Mouse (Mus musculus) MEL (cell line): ENCODE results near the gene Fam169a. TPM values are rescaled to one million over a fixed set of nuclear protein-coding genes. Genes with fewer than 3 reads are reported as not detected.
A peak's percentile ranks its signal among the peaks of the same experiment; 100 is the strongest.

Source experiments
- DNase-seq: peaks from one replicate; pipeline ENCODE4 v3.0.0; 2011; ENCODE audit warnings: low read depth, low spot score
- H3K27ac ChIP-seq: 2 replicates; pipeline ENCODE4 v1.5.1; 2012; ENCODE audit warnings: low read depth, mild to moderate bottlenecking, control low read depth, low read length, moderate library complexity; ENCODE audit not compliant: control insufficient read depth
- H3K27me3 ChIP-seq, 2 experiments: fragments of 150-350 bp in 1 of 2; sonication (generic) in 1 of 2; 2 replicates each; pipeline ENCODE4 v1.6.1; 2012; ENCODE audit warnings: low read length in 2 of 2, mild to moderate bottlenecking in 2 of 2, improper control_type of control experiment in 1 of 2, moderate library complexity in 1 of 2; ENCODE audit not compliant: insufficient read depth in 2 of 2, control insufficient read depth in 1 of 2
- H3K36me3 ChIP-seq, 2 experiments: 2 replicates each; pipeline ENCODE4 v1.6.1; 2012 to 2014; ENCODE audit warnings: low read length in 2 of 2, improper control_type of control experiment in 1 of 2, inconsistent platforms in 1 of 2, mild to moderate bottlenecking in 1 of 2; ENCODE audit not compliant: insufficient read depth in 2 of 2, control insufficient read depth in 1 of 2
- H3K4me1 ChIP-seq, 2 experiments: fragments of 150-350 bp in 1 of 2; sonication (generic) in 1 of 2; 2 replicates each; pipeline ENCODE4 v1.6.1; 2012; ENCODE audit warnings: low read length in 2 of 2, improper control_type of control experiment in 1 of 2, mild to moderate bottlenecking in 1 of 2; ENCODE audit not compliant: insufficient read depth in 2 of 2, control insufficient read depth in 1 of 2
- H3K4me3 ChIP-seq, 2 experiments: fragments of 150-350 bp in 1 of 2; sonication (generic) in 1 of 2; 2 replicates each; pipeline ENCODE4 v1.5.1; 2012; ENCODE audit warnings: low read depth in 2 of 2, low read length in 2 of 2, mild to moderate bottlenecking in 2 of 2, moderate library complexity in 2 of 2, control low read depth in 1 of 2, improper control_type of control experiment in 1 of 2; ENCODE audit not compliant: control insufficient read depth in 1 of 2, insufficient read depth in 1 of 2
- H3K79me2 ChIP-seq: 2 replicates; pipeline ENCODE4 v1.6.1; 2012; ENCODE audit warnings: mild to moderate bottlenecking, low read length, moderate library complexity; ENCODE audit not compliant: control insufficient read depth, poor library complexity, insufficient read depth
- H3K9ac ChIP-seq: 2 replicates; pipeline ENCODE4 v1.6.1; 2012; ENCODE audit warnings: low read depth, mild to moderate bottlenecking, control low read depth, low read length, moderate library complexity; ENCODE audit not compliant: control insufficient read depth, poor library complexity, severe bottlenecking
- H3K9me3 ChIP-seq: fragments of 150-350 bp; sonication (generic); replicated peaks from 2 replicates; pipeline ENCODE4 v1.6.1; 2012; ENCODE audit warnings: mild to moderate bottlenecking, low read length, improper control_type of control experiment, moderate library complexity; ENCODE audit not compliant: insufficient read depth
- BHLHE40 ChIP-seq: IDR thresholded peaks from 2 replicates; pipeline ENCODE4 v1.6.1; 2012; ENCODE audit warnings: low read depth, mild to moderate bottlenecking, inconsistent platforms, low read length, improper control_type of control experiment, borderline replicate concordance
- CHD1 ChIP-seq: IDR thresholded peaks from 2 replicates; pipeline ENCODE4 v1.6.1; 2012; ENCODE audit warnings: low read depth, mild to moderate bottlenecking, inconsistent platforms, low read length, improper control_type of control experiment
- CHD2 ChIP-seq: IDR thresholded peaks from 2 replicates; pipeline ENCODE4 v1.6.1; 2011; ENCODE audit warnings: low read length, improper control_type of control experiment
- CTCF ChIP-seq, 3 experiments: IDR thresholded peaks in 2 of 3; conservative IDR thresholded peaks in 1 of 3; 2 replicates each; pipeline ENCODE4 v1.5.1; 2011 to 2012; ENCODE audit warnings: low read length in 3 of 3, low read depth in 2 of 3, mild to moderate bottlenecking in 2 of 3, improper control_type of control experiment in 1 of 3, inconsistent platforms in 1 of 3, mixed read lengths in 1 of 3, moderate library complexity in 1 of 3; ENCODE audit not compliant: control insufficient read depth in 1 of 3, insufficient read depth in 1 of 3, poor library complexity in 1 of 3, severe bottlenecking in 1 of 3
- JUND ChIP-seq: IDR thresholded peaks from 2 replicates; pipeline ENCODE4 v1.6.1; 2011; ENCODE audit warnings: low read depth, mild to moderate bottlenecking, improper control_type of control experiment, low read length
- MAFK ChIP-seq: IDR thresholded peaks from 2 replicates; pipeline ENCODE4 v1.6.1; 2011; ENCODE audit warnings: low read depth, mild to moderate bottlenecking, low read length, improper control_type of control experiment, borderline replicate concordance
- MAX ChIP-seq: IDR thresholded peaks from 2 replicates; pipeline ENCODE4 v1.6.1; 2011; ENCODE audit warnings: low read length, improper control_type of control experiment
- MAZ ChIP-seq: IDR thresholded peaks from 2 replicates; pipeline ENCODE4 v1.6.1; 2012; ENCODE audit warnings: low read depth, mild to moderate bottlenecking, inconsistent platforms, low read length, improper control_type of control experiment
- MXI1 ChIP-seq: IDR thresholded peaks from 2 replicates; pipeline ENCODE4 v1.6.1; 2011; ENCODE audit warnings: mild to moderate bottlenecking, low read depth, low read length, improper control_type of control experiment
- NELFE ChIP-seq: IDR thresholded peaks from 2 replicates; pipeline ENCODE4 v1.6.1; 2011; ENCODE audit warnings: low read depth, low read length, improper control_type of control experiment
- POLR2AphosphoS2 ChIP-seq: IDR thresholded peaks from 2 replicates; pipeline ENCODE4 v1.6.1; 2011; ENCODE audit warnings: low read length, improper control_type of control experiment
- RAD21 ChIP-seq: IDR thresholded peaks from 2 replicates; pipeline ENCODE4 v1.6.1; 2011; ENCODE audit warnings: mild to moderate bottlenecking, low read depth, low read length, improper control_type of control experiment
- RCOR1 ChIP-seq: IDR thresholded peaks from 2 replicates; pipeline ENCODE4 v1.6.1; 2012; ENCODE audit warnings: low read depth, mild to moderate bottlenecking, inconsistent platforms, low read length, improper control_type of control experiment
- SIN3A ChIP-seq: IDR thresholded peaks from 2 replicates; pipeline ENCODE4 v1.6.1; 2012; ENCODE audit warnings: low read length, improper control_type of control experiment, inconsistent platforms
- SMC3 ChIP-seq: IDR thresholded peaks from 2 replicates; pipeline ENCODE4 v1.6.1; 2011; ENCODE audit warnings: low read depth, low read length, improper control_type of control experiment
- TCF12 ChIP-seq: IDR thresholded peaks from 2 replicates; pipeline ENCODE4 v1.6.1; 2014; ENCODE audit warnings: low read depth, mild to moderate bottlenecking, inconsistent platforms, low read length, improper control_type of control experiment, moderate library complexity
- UBTF ChIP-seq: IDR thresholded peaks from 2 replicates; pipeline ENCODE4 v1.6.1; 2012; ENCODE audit warnings: low read depth, mild to moderate bottlenecking, inconsistent platforms, low read length, improper control_type of control experiment, moderate library complexity, borderline replicate concordance; ENCODE audit not compliant: insufficient read depth
- USF2 ChIP-seq, 2 experiments: IDR thresholded peaks; 2 replicates each; pipeline ENCODE4 v1.6.1; 2011 to 2012; ENCODE audit warnings: improper control_type of control experiment in 2 of 2, low read length in 2 of 2, borderline replicate concordance in 1 of 2, inconsistent platforms in 1 of 2, low read depth in 1 of 2, mild to moderate bottlenecking in 1 of 2; ENCODE audit not compliant: insufficient read depth in 1 of 2
- ZC3H11A ChIP-seq: IDR thresholded peaks from 2 replicates; pipeline ENCODE4 v1.6.1; 2012; ENCODE audit warnings: low read depth, mild to moderate bottlenecking, inconsistent platforms, low read length, improper control_type of control experiment
- ZMIZ1 ChIP-seq: IDR thresholded peaks from 2 replicates; pipeline ENCODE4 v1.6.1; 2012; ENCODE audit warnings: low read depth, mild to moderate bottlenecking, inconsistent platforms, low read length, improper control_type of control experiment, moderate library complexity
- polyA plus RNA-seq, 2 experiments: library from polyadenylated mRNA; stranded (reverse) in 1 of 2; unstranded in 1 of 2; fragments of >175 nt in 1 of 2; fragments of >200 nt in 1 of 2; gene quantifications; 2 replicates each; pipeline versions ENCODE4 v1.2.1 to v1.2.4; 2012; ENCODE audit warnings: low replicate concordance in 2 of 2, low read depth in 1 of 2; ENCODE audit not compliant: insufficient read length in 2 of 2, insufficient read depth in 1 of 2, missing spikeins in 1 of 2
- total RNA-seq: library from RNA; depleted of rRNA; stranded (reverse); fragments of 300-350 nt; gene quantifications from 2 replicates; pipeline ENCODE4 v1.2.3, GENCODE M21; 2012

Gene Fam169a
- total and polyA plus RNA-seq, 3 experiments: 0.62 to 0.89 TPM; not detected in 1

DNA sequence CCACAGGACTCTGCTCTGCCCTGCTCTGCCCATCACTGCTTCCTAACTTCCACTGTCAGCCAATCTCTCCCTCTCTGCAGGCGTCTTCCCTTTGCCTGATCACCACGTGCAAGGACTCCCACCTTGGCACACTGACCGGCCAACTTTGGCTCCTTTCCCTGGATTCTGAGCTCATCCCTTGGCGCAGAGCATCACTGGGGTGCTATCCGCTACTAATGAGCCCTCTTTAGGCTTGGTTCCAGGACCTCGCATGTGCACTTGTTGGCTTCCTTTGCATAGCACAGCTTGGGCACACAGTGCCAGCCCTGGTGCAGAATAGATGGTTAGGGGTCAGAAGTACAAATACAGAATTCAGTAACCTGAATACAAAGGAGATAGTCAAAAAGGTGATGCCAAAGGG is 15.9 kb upstream of the Fam169a start:
- TF ChIP-seq MXI1: no peak
- Histone ChIP-seq H3K9me3 (no peaks in the 10 kb centered on the region), H3K4me1 (no peaks in the 10 kb centered on the region), H3K27ac (no peak overlapping the region), H3K27me3 (no peaks in the 10 kb centered on the region; a peak in 1 of 4 replicates), H3K36me3 (no peaks in the 10 kb centered on the region), H3K4me3 (no peak overlapping the region), H3K79me2 (no peaks in the 10 kb centered on the region), H3K9ac (no peak overlapping the region)
- no peak for DNase-seq

DNA sequence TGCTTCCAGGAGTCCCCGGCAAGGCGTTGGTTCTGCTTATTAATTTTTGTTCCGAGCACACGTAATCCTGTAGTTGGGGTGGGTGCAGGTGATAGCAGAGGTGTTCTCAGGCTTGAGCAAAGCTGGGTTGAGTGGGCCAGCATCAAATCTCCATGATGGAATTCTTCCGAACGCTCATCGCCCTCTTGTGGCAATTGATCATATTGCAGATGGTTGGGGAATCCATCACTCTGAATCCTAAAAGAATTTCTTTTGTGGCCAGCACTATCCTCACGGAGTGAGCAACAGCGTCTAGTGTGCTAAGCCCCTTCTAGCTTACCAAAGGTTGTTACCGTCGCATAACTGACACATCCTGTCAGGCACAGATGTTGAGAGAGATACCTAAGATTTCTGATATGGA is 14.4 kb upstream of the Fam169a start:
- TF ChIP-seq CTCF (IDR thresholded peaks at IDR 0.05 in 2 of 3, conservative IDR thresholded peaks at IDR 0.05 in 1 of 3; ENCODE audit: control insufficient read depth in 1 of 3, insufficient read depth in 1 of 3, low read depth in 2 of 3, low read length in 3 of 3, poor library complexity in 1 of 3, severe bottlenecking in 1 of 3): peak; percentile 65 to 84 (median 81)
- TF ChIP-seq TCF12: no peak
- no peak for TF ChIP-seq NELFE
- peak; percentile 83 for TF ChIP-seq RAD21
- no peak for TF ChIP-seq BHLHE40
- TF ChIP-seq POLR2AphosphoS2: no peak
- no peak for TF ChIP-seq UBTF
- peak; percentile 65 for TF ChIP-seq ZC3H11A
- no peak for TF ChIP-seq ZMIZ1
- TF ChIP-seq JUND: no peak
- TF ChIP-seq RCOR1: no peak
- peak; percentile 90 for TF ChIP-seq SMC3
- TF ChIP-seq MAX: no peak
- TF ChIP-seq, all 39 proteins: peak for 4
- Histone ChIP-seq H3K4me3 (no peak overlapping the region), H3K36me3 (peaks cover 0 to 2% of the 10 kb centered on the region in 2 experiments; a peak in 1 of 4 replicates), H3K9me3 (no peaks in the 10 kb centered on the region), H3K27me3 (no peaks in the 10 kb centered on the region; a peak in 1 of 4 replicates), H3K4me1 (peaks cover 0 to 2% of the 10 kb centered on the region in 2 experiments; a peak in 1 of 4 replicates), H3K79me2 (no peaks in the 10 kb centered on the region), H3K9ac (no peak overlapping the region), H3K27ac (no peak overlapping the region)
- peak; percentile 60 for DNase-seq

DNA sequence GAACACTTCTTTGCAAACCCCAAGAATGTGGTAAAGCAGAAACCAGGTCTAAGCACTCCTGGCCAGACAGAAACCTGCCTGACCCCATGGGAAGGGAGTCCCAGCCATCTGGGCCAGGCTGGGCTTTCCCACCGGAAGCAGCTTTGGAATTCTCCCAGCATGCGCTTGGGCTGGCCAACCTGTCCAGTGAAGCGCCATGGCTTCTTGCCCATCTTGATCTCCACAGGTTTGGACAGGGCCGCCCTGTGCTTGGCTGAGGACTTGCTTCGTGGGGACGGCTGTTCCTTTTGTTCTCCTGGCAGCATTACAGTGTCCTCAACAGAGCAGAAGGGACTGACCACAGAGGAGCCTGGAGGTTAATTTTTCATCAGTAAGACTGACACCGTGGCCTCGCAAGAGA is 13.2 kb upstream of the Fam169a start:
- Histone ChIP-seq H3K9me3 (no peaks in the 10 kb centered on the region), H3K36me3 (peaks cover 0 to 2% of the 10 kb centered on the region in 2 experiments; a peak in 1 of 4 replicates), H3K27ac (no peak overlapping the region), H3K4me3 (no peak overlapping the region), H3K9ac (no peak overlapping the region), H3K27me3 (no peaks in the 10 kb centered on the region; a peak in 1 of 4 replicates), H3K79me2 (no peaks in the 10 kb centered on the region), H3K4me1 (peaks cover 0 to 2% of the 10 kb centered on the region in 2 experiments; a peak in 1 of 4 replicates)
- DNase-seq: no peak
- TF ChIP-seq CHD1: no peak
- no peak for TF ChIP-seq USF2 (IDR thresholded peaks at IDR 0.05; ENCODE audit: borderline replicate concordance in 1 of 2, insufficient read depth in 1 of 2, low read depth in 1 of 2, low read length in 2 of 2)
- no peak for TF ChIP-seq MAFK
- TF ChIP-seq CHD2: no peak
- no peak for TF ChIP-seq ZMIZ1
- TF ChIP-seq TCF12: no peak
- TF ChIP-seq MAZ: no peak
- no peak for TF ChIP-seq JUND
- TF ChIP-seq SIN3A: no peak
